ENCODE assay signal across 8 mouse cellular contexts in the genomic region with DNA sequence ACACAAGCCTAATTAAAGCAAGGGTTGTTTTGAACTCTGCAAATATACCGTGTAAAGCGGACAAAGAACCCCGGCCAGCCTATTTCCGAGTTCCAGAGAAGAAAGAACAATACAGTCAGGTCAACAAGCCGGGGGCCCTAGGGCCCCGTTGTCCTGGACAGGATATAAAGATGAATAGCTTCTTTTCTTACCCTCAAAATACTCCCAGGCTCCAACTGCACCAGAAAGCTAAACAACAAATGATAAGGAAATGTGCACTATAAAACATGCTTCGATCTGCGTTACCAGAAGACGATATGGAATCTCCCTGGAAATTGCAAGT. TPM values are rescaled to one million over a fixed set of nuclear protein-coding genes. Genes with fewer than 3 reads are reported as not detected.
A peak's percentile ranks its signal among the peaks of the same experiment; 100 is the strongest.
DNase-seq lines count a peak whose midpoint lies in the region; ATAC-seq lines count a peak whose summit lies in the region.

No protein-coding gene starts in this region.

- H3K27me3 ChIP-seq in lung, embryonic 15.5 days = no peaks in the 10 kb centered on the region
- no peaks in the 10 kb centered on the region for H3K27me3 ChIP-seq in limb, embryonic 15.5 days
- no peaks in the 10 kb centered on the region for H3K27me3 ChIP-seq in stomach, embryonic 15.5 days (replicated peaks)

- no peak overlapping the region for H3K9ac ChIP-seq in lung, embryonic 15.5 days
- H3K9ac ChIP-seq in limb, embryonic 15.5 days = no peak overlapping the region
- no peak overlapping the region for H3K9ac ChIP-seq in stomach, embryonic 15.5 days

- peak overlapping the region; percentile 34 for H3K4me2 ChIP-seq in lung, embryonic 15.5 days
- H3K4me2 ChIP-seq in limb, embryonic 15.5 days = peak overlapping the region; percentile 19; the same call in 1 of the 2 replicates
- no peak overlapping the region for H3K4me2 ChIP-seq in stomach, embryonic 15.5 days

- peak overlapping the region; percentile 33 for H3K4me3 ChIP-seq in lung, embryonic 15.5 days
- H3K4me3 ChIP-seq in limb, embryonic 15.5 days = peak overlapping the region; percentile 19; the same call in 1 of the 2 replicates
- H3K4me3 ChIP-seq in stomach, embryonic 15.5 days (replicated peaks) = peak overlapping the region; percentile 15; the same call in 1 of the 2 replicates

- no peaks in the 10 kb centered on the region for H3K9me3 ChIP-seq in lung, embryonic 15.5 days
- no peaks in the 10 kb centered on the region for H3K9me3 ChIP-seq in limb, embryonic 15.5 days
- no peaks in the 10 kb centered on the region for H3K9me3 ChIP-seq in stomach, embryonic 15.5 days

- no peaks in the 10 kb centered on the region for H3K4me1 ChIP-seq in lung, embryonic 15.5 days
- peaks cover 6% of the 10 kb centered on the region; the same call in 1 of the 2 replicates for H3K4me1 ChIP-seq in limb, embryonic 15.5 days
- 0 out of 2 replicates have a peak, but pooled peaks cover 2% of the 10 kb centered on the region for H3K4me1 ChIP-seq in stomach, embryonic 15.5 days

- peak; percentile 17 for DNase-seq in embryo, embryonic 11.5 days (ENCODE audit: low read depth, low spot score)
- no peak for DNase-seq in embryo, embryonic 11 days
- DNase-seq in lung, postnatal 14 days = no peak
- DNase-seq in cerebellum, adult 11-12 months = no peak
- DNase-seq in urinary bladder, adult 2 months (ENCODE audit: low spot score) = no peak

- WGBS in lung, embryonic 15.5 days = 55% methylated on average over 9 of the region's 9 CpGs
- WGBS in limb, embryonic 15.5 days = 55% methylated on average over 9 of the region's 9 CpGs
- 66% methylated on average over 9 of the region's 9 CpGs for WGBS in stomach, embryonic 15.5 days

- peak overlapping the region; percentile 85 for H3K27ac ChIP-seq in lung, embryonic 15.5 days
- H3K27ac ChIP-seq in limb, embryonic 15.5 days = peak overlapping the region; percentile 78; the same call in 1 of the 2 replicates
- H3K27ac ChIP-seq in stomach, embryonic 15.5 days = no peak overlapping the region; the same call in 1 of the 2 replicates

- ATAC-seq in lung, embryonic 15.5 days (ENCODE audit: borderline replicate concordance, extremely low read depth, low FRiP score, low TSS enrichment) = peak; percentile 39
- ATAC-seq in limb, embryonic 15.5 days (ENCODE audit: insufficient number of reproducible peaks, low FRiP score, low TSS enrichment, low read depth) = no peak
- no peak; the same call in 1 of the 2 replicates for ATAC-seq in stomach, embryonic 15.5 days (ENCODE audit: insufficient read depth, low FRiP score, low read depth)

- H3K36me3 ChIP-seq in lung, embryonic 15.5 days = no peaks in the 10 kb centered on the region
- no peaks in the 10 kb centered on the region for H3K36me3 ChIP-seq in limb, embryonic 15.5 days
- H3K36me3 ChIP-seq in stomach, embryonic 15.5 days = no peaks in the 10 kb centered on the region

RNA-seq across cellular contexts. Expression of gene Bex6, which starts 21.3 kb away (rescaled TPM):
- 0.20 and 0.36 TPM in 2 replicates for polyA plus RNA-seq in lung, embryonic 15.5 days (2015; fragmentation: Nextera tagmentation; extraction: Ambion mirVana)
- 0.20 TPM in 1 of 2 replicates, not detected in the other for polyA plus RNA-seq in limb, embryonic 15.5 days (2015; fragmentation: Nextera tagmentation; extraction: Ambion mirVana)
- polyA plus RNA-seq in stomach, embryonic 15.5 days (2015; fragmentation: Nextera tagmentation; extraction: Ambion mirVana) = 0.30 and 0.33 TPM in 2 replicates
- polyA plus RNA-seq in urinary bladder, adult 2 months (2012; rRNA removed) = 0.14 and 0.24 TPM in 2 replicates

RNA-seq across cellular contexts. Expression of gene Nrros, which starts 35.6 kb away (rescaled TPM):
- 39.6 and 45.8 TPM in 2 replicates for polyA plus RNA-seq in lung, embryonic 15.5 days (2015; fragmentation: Nextera tagmentation; extraction: Ambion mirVana)
- polyA plus RNA-seq in limb, embryonic 15.5 days (2015; fragmentation: Nextera tagmentation; extraction: Ambion mirVana) = 21.3 and 23.0 TPM in 2 replicates
- 16.3 and 19.5 TPM in 2 replicates for polyA plus RNA-seq in stomach, embryonic 15.5 days (2015; fragmentation: Nextera tagmentation; extraction: Ambion mirVana)
- 19.4 TPM in 2 replicates for polyA plus RNA-seq in urinary bladder, adult 2 months (2012; rRNA removed)

RNA-seq across cellular contexts. Expression of gene Fbxo45, which starts 46.0 kb away (rescaled TPM):
- polyA plus RNA-seq in lung, embryonic 15.5 days (2015; fragmentation: Nextera tagmentation; extraction: Ambion mirVana) = 16.6 and 17.2 TPM in 2 replicates
- 9.5 and 11.6 TPM in 2 replicates for polyA plus RNA-seq in limb, embryonic 15.5 days (2015; fragmentation: Nextera tagmentation; extraction: Ambion mirVana)
- 12.2 and 14.1 TPM in 2 replicates for polyA plus RNA-seq in stomach, embryonic 15.5 days (2015; fragmentation: Nextera tagmentation; extraction: Ambion mirVana)
- polyA plus RNA-seq in urinary bladder, adult 2 months (2012; rRNA removed) = 6.3 and 7.3 TPM in 2 replicates

RNA-seq across cellular contexts. Expression of gene Wdr53, which starts 46.1 kb away (rescaled TPM):
- 19.5 TPM in 2 replicates for polyA plus RNA-seq in lung, embryonic 15.5 days (2015; fragmentation: Nextera tagmentation; extraction: Ambion mirVana)
- polyA plus RNA-seq in limb, embryonic 15.5 days (2015; fragmentation: Nextera tagmentation; extraction: Ambion mirVana) = 19.9 and 22.0 TPM in 2 replicates
- polyA plus RNA-seq in stomach, embryonic 15.5 days (2015; fragmentation: Nextera tagmentation; extraction: Ambion mirVana) = 18.3 and 21.3 TPM in 2 replicates
- 11.9 and 15.2 TPM in 2 replicates for polyA plus RNA-seq in urinary bladder, adult 2 months (2012; rRNA removed)
